Mouse (Mus musculus) lung, embryonic 15.5 days (tissue): ENCODE data around the gene Spata31d1b. TPM values are rescaled to one million over a fixed set of nuclear protein-coding genes. Genes with fewer than 3 reads are reported as not detected.

ENCODE experiments used
- ATAC-seq: fragments of 200-750 bp; cut with Nextera tagmentation; 2 replicates; pipeline ENCODE4 v1.8.0; 2017; ENCODE audit warnings: moderate number of reproducible peaks, borderline replicate concordance; ENCODE audit not compliant: low FRiP score, low TSS enrichment; ENCODE audit errors: extremely low read depth
- H3K27ac ChIP-seq: fragments of 300-500 bp; sonication (generic); 2 replicates; pipeline ENCODE4 v1.5.1; 2015; ENCODE audit warnings: moderate library complexity, mild to moderate bottlenecking, inconsistent platforms
- H3K27me3 ChIP-seq: fragments of 300-500 bp; sonication (generic); 2 replicates; pipeline ENCODE4 v1.6.1; 2015; ENCODE audit warnings: inconsistent platforms
- H3K36me3 ChIP-seq: fragments of 300-500 bp; sonication (generic); 2 replicates; pipeline ENCODE4 v1.6.1; 2015; ENCODE audit warnings: inconsistent platforms
- H3K4me1 ChIP-seq: fragments of 300-500 bp; sonication (generic); 2 replicates; pipeline ENCODE4 v1.6.1; 2015; ENCODE audit warnings: inconsistent platforms
- H3K4me2 ChIP-seq: fragments of 300-500 bp; sonication (generic); 2 replicates; pipeline ENCODE4 v1.6.1; 2015; ENCODE audit warnings: inconsistent platforms, mild to moderate bottlenecking, moderate library complexity
- H3K4me3 ChIP-seq: fragments of 300-500 bp; sonication (generic); 2 replicates; pipeline ENCODE4 v1.5.1; 2015; ENCODE audit warnings: mild to moderate bottlenecking, inconsistent platforms
- H3K9ac ChIP-seq: fragments of 300-500 bp; sonication (generic); 2 replicates; pipeline ENCODE4 v1.6.1; 2015; ENCODE audit warnings: inconsistent platforms
- H3K9me3 ChIP-seq: fragments of 300-500 bp; sonication (generic); 2 replicates; pipeline ENCODE4 v1.6.1; 2016; ENCODE audit warnings: inconsistent platforms
- WGBS: fragments of 180-500 bp; shearing (Covaris S2); methylation state at CpG from one replicate; pipeline ENCODE4 v1.1.7; 2015; 5-methylcytosine and 5-hydroxymethylcytosine counted together
- polyA plus RNA-seq: library from polyadenylated mRNA; unstranded; fragments of >200 nt; fragmentation: Nextera tagmentation; extraction: Ambion mirVana; gene quantifications from 2 replicates; pipeline ENCODE4 v1.2.1, GENCODE M21; 2015

Gene Spata31d1b
- polyA plus RNA-seq, 1 experiment from 2014 or later: not detected

DNA sequence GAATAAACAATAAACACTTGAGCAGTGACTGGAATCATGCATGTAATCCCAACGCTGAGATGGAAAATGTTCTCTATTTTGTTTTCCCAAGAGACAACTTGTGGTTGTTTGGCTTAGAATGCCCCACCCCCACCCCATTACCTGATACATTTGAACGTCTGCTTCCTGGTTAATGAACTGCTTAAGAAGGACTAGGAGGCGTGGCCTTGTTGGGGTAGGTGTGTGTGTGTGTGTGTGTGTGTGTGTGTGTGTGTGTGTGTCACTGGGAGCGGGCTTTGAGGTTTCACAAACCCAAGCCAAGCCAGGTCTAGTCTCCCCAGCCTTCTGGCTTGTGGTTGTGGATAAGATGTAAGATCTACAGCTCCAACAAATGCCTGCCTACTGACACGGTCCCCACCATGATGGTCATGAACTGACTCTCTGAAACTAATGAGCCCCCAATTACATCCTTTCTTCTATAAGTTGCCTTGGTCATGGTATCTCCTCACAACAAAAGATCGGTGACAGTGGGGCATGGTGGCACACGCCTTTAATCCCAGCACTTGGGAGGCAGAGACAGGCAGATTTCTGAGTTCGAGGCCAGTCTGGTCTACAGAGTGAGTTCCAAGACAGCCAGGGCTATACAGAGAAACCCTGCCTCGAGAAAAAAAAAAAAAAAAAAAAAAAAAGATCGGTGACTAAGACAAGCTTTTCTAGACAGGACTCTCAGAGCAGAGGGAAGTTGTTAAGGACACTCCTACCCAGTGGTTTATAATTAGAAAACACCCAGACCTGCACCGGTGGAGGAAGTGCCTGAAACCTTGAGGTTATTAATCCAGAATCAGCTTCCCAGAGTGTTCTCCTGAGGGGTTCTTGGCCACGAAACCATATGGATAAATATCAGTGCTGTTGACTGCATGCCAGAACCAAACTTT lies 35.5 kb upstream of the Spata31d1b start:
- ATAC-seq: no peak
- Histone ChIP-seq H3K4me3 (no peak overlapping the region), H3K4me1 (peaks cover 8% of the 10 kb centered on the region), H3K36me3 (no peaks in the 10 kb centered on the region), H3K9ac (no peak overlapping the region), H3K27ac (no peak overlapping the region), H3K4me2 (no peak overlapping the region), H3K9me3 (no peaks in the 10 kb centered on the region), H3K27me3 (no peaks in the 10 kb centered on the region)
- 65% methylated on average over 12 of the region's 12 CpGs for WGBS

DNA sequence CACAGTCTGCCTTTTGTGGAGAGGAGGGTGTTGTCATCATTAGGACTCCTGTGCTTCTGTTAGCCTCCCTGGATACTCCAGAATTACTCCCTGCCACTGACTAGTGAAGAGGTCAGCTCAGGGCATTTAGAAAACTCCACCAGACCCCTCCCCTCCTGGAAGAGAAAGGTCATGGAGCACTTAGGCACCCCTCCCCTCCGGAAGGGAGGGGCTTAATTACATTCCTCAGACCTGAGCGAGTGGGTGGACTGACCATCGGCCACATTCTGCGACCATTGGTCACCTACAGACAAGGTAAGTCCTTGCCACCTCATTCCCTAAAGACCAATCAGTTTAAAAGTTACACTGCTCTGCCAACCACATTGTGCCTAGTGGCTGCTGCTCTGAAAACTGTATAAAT lies 32.8 kb upstream of the Spata31d1b start:
- H3K27me3 ChIP-seq: no peaks in the 10 kb centered on the region
- 36% methylated on average over 4 of the region's 4 CpGs for WGBS
- no peak overlapping the region for H3K9ac ChIP-seq
- no peaks in the 10 kb centered on the region for H3K36me3 ChIP-seq
- H3K4me3 ChIP-seq: no peak overlapping the region
- H3K27ac ChIP-seq: no peak overlapping the region
- no peak for ATAC-seq
- H3K4me1 ChIP-seq: peaks cover 5% of the 10 kb centered on the region
- H3K4me2 ChIP-seq: no peak overlapping the region
- H3K9me3 ChIP-seq: no peaks in the 10 kb centered on the region

DNA sequence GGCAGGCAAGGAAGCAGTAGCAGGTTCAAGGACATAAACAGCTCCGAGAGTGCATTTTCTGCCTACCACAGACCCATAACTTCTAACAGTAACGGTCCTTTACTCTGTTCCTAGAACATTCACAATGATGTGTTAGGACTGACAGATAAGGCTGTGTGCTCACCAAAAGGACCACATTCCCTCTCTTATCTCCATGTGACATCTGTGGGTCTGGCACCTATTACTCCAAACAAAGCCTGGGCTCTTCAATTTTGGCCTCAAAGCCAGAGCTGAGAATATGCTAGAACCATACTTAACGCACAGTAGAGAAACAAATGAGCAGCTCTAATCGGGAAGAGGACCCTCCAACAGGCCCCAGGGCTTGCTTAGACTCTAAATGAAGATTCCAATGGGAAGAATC lies 32.2 kb upstream of the Spata31d1b start:
- no peak overlapping the region for H3K27ac ChIP-seq
- H3K36me3 ChIP-seq: no peaks in the 10 kb centered on the region
- WGBS: 53% methylated on average over 4 of the region's 4 CpGs
- H3K4me2 ChIP-seq: no peak overlapping the region
- no peaks in the 10 kb centered on the region for H3K4me1 ChIP-seq
- H3K9me3 ChIP-seq: no peaks in the 10 kb centered on the region
- H3K9ac ChIP-seq: no peak overlapping the region
- no peaks in the 10 kb centered on the region for H3K27me3 ChIP-seq
- no peak for ATAC-seq
- H3K4me3 ChIP-seq: no peak overlapping the region

DNA sequence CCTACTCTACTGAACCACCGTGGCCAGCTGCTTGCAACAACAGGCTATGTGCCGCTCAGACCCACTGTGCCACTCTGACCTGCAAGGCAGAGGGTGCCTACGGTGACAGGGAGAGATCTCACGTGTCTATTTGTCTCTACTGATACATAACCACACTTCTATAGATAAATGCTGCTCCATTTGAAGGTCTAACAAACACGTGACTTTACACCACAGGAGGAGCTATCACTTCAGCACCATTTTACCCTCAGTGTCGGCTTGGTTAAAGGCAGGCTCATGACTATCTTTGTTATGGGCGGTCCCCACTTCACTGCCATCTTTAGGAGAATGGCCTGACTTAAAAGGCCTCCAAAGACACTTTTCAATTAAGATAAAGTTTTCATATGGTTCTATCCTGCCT lies 29.5 kb upstream of the Spata31d1b start:
- no peak overlapping the region for H3K27ac ChIP-seq
- no peaks in the 10 kb centered on the region for H3K36me3 ChIP-seq
- 21% methylated on average over 7 of the region's 7 CpGs for WGBS
- no peak overlapping the region for H3K4me3 ChIP-seq
- no peak overlapping the region for H3K9ac ChIP-seq
- H3K27me3 ChIP-seq: no peaks in the 10 kb centered on the region
- H3K4me2 ChIP-seq: no peak overlapping the region
- H3K4me1 ChIP-seq: no peaks in the 10 kb centered on the region
- H3K9me3 ChIP-seq: no peaks in the 10 kb centered on the region
- no peak for ATAC-seq

DNA sequence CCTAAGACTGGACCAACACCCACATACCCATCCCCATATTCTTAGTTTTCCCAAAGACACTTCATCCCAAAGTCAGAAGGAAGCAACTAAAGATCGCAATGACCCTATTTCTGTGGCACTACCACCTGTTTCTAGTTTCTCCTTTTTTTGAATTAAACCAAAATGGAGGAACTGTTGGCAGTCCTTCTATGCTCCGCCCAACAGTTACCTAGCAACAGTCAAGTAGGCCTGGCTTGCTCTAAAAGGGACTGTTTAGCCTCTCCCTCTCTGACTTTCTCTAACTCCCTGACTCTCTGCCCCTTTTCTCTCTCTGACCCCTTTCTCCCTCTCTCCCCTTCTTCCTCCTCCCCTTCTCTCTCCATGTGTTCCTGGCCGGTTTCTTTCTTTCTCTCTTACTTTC lies 26.8 kb upstream of the Spata31d1b start:
- H3K4me1 ChIP-seq: no peaks in the 10 kb centered on the region
- H3K4me3 ChIP-seq: no peak overlapping the region
- no peaks in the 10 kb centered on the region for H3K27me3 ChIP-seq
- H3K36me3 ChIP-seq: no peaks in the 10 kb centered on the region
- ATAC-seq: no peak
- no peak overlapping the region for H3K27ac ChIP-seq
- no peaks in the 10 kb centered on the region for H3K9me3 ChIP-seq
- H3K9ac ChIP-seq: no peak overlapping the region
- no peak overlapping the region for H3K4me2 ChIP-seq
- WGBS: 81% methylated on average over 3 of the region's 3 CpGs

DNA sequence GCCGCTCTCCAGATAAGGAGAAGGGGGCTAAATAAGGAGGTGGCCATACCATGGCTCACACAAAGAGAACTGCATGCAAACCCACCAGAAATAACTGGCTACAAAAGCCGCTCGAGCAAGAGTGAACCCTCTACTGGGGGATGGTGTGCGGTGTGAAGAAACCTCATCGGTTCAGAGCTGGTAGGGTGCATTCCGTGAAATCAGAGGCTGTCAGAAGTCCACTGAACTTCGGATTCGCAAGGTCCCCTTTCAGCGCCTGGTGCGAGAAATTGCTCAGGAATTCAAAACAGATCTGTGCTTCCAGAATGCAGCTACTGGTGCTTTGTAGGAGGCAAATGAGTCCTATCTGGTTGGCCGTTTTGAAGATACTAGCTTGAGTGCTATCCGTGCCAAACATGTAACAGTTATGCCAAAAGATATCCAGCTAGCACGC lies 23.7 kb upstream of the Spata31d1b start:
- Histone ChIP-seq H3K27me3 (no peaks in the 10 kb centered on the region), H3K9me3 (no peaks in the 10 kb centered on the region), H3K4me2 (no peak overlapping the region), H3K4me3 (no peak overlapping the region), H3K9ac (no peak overlapping the region), H3K4me1 (no peaks in the 10 kb centered on the region), H3K36me3 (no peaks in the 10 kb centered on the region), H3K27ac (no peak overlapping the region)
- 57% methylated on average over 13 of the region's 13 CpGs for WGBS
- no peak for ATAC-seq

DNA sequence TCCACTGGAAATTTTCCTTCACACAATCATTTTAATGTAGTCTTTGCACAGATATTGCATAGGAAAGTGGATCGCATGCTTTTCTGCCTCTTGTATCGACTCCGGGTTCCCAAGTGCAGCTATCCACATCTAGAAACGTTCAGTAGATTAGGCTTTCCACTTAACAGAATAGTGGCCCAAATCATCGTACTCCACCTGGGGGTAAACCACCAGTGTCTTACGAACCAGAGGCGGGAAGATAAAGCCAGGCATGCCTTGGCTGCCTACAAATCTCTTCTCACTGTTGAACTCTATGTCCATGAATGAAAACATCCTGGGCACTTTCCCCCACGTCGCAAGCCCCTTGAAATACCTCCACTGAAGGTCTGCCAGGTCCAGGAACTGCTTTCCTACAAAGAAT lies 22.8 kb upstream of the Spata31d1b start:
- H3K4me3 ChIP-seq: no peak overlapping the region
- H3K9ac ChIP-seq: no peak overlapping the region
- H3K4me2 ChIP-seq: no peak overlapping the region
- H3K4me1 ChIP-seq: no peaks in the 10 kb centered on the region
- WGBS: 81% methylated on average over 9 of the region's 9 CpGs
- no peak overlapping the region for H3K27ac ChIP-seq
- no peaks in the 10 kb centered on the region for H3K27me3 ChIP-seq
- no peaks in the 10 kb centered on the region for H3K9me3 ChIP-seq
- no peak for ATAC-seq
- no peaks in the 10 kb centered on the region for H3K36me3 ChIP-seq

DNA sequence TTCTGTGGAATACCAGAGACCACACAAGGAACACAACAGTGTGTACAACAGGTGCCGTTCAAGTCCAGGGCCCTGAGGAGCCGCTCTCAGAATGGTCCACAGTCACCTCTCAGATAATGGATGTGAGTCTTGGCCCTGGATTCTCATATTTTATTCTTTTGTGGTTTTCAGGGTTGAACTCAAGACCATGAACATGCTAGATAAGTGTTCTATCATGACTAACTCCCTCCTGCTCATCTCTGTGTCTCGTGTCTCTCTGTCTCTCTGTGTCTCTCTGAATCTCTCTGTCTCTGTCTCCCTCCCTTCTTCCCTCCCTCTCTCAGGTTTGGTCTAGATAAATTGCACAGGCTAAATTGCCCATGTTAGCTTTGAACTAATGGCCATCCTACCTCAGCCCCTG lies 22.2 kb upstream of the Spata31d1b start:
- WGBS: 83% methylated on average over 3 of the region's 3 CpGs

DNA sequence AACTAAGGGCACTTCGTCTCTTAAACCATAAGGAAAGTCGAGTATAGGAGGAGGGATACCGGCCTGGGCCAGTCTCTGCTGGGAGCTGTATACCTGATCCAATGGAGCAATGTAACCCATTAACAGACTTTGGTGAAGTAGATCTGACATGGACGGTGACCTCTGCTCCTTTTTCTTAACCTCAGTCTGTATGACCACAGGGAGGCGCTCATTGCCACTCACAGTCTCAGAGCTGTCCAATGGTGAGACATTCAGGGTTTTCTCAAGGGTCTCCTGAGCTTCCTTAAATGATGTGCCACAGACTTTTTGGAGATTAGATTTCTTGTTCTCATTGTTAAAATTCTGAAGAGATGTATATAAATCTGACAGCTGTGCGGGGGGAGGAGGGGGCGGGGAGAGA lies 21.5 kb upstream of the Spata31d1b start:
- H3K27me3 ChIP-seq: no peaks in the 10 kb centered on the region
- no peak overlapping the region for H3K4me2 ChIP-seq
- H3K27ac ChIP-seq: no peak overlapping the region
- no peak for ATAC-seq
- no peaks in the 10 kb centered on the region for H3K4me1 ChIP-seq
- H3K9ac ChIP-seq: no peak overlapping the region
- H3K4me3 ChIP-seq: no peak overlapping the region
- 78% methylated on average over 7 of the region's 7 CpGs for WGBS
- no peaks in the 10 kb centered on the region for H3K36me3 ChIP-seq
- H3K9me3 ChIP-seq: no peaks in the 10 kb centered on the region

More for the DNA sequence above, 22.2 kb upstream of the Spata31d1b start:
- Histone ChIP-seq H3K4me2 (no peak overlapping the region), H3K9ac (no peak overlapping the region), H3K36me3 (no peaks in the 10 kb centered on the region), H3K4me1 (no peaks in the 10 kb centered on the region), H3K4me3 (no peak overlapping the region), H3K27me3 (no peaks in the 10 kb centered on the region), H3K9me3 (no peaks in the 10 kb centered on the region), H3K27ac (no peak overlapping the region)
- ATAC-seq: no peak

DNA sequence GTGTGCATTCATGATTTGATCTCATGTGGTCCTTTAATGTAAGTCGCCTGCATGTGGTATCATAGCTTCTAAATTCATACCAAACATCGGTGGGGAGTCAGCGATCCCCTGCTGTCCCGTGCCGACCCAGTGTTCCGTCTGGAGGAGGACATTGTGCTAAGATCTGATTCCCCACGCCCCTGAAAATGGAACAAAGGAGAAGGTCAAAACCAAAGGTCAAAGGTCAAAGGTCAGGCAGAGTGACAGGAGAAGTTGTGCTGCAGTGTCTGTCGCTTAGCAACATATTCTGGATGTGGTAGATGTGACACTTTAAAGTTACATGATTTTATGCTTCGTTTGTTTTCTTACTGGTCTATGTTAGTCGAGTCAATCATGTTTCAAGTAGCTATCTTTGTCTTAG lies 20.6 kb upstream of the Spata31d1b start:
- H3K4me2 ChIP-seq: no peak overlapping the region
- no peak overlapping the region for H3K9ac ChIP-seq
- H3K4me1 ChIP-seq: no peaks in the 10 kb centered on the region
- WGBS: 74% methylated on average over 10 of the region's 10 CpGs
- no peak overlapping the region for H3K27ac ChIP-seq
- no peaks in the 10 kb centered on the region for H3K27me3 ChIP-seq
- ATAC-seq: no peak
- no peak overlapping the region for H3K4me3 ChIP-seq
- no peaks in the 10 kb centered on the region for H3K36me3 ChIP-seq
- H3K9me3 ChIP-seq: no peaks in the 10 kb centered on the region

DNA sequence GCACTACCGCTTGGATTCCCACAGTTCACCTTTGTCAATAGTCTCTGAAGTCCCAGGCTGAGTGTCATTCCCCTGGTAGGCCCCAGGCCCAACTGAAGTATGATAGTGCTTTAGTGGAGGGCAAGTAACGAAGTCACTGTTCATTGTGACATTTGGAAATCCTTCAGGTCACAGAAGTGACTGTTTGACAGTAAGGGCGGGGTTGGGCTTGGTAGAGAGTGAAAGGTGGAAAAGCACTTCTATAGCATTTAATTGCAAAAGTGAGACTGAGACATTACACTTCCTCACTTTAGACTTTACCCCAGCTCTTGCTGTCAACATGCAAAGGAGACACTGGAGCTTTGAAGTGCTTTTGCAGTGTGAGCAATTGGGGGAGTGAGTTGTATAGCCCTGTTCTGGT lies 18.1 kb upstream of the Spata31d1b start, which contains the start of gene 4921517D22Rik:
TSS of gene 4921517D22Rik (minus strand) at position 101 of the 400 bp plus-strand sequence.
- H3K27ac ChIP-seq: no peak within 1 kb of the TSS
- no peak within 1 kb of the TSS for H3K4me3 ChIP-seq
- no peak within 1 kb of the TSS for H3K9ac ChIP-seq
- no peaks in the 10 kb centered on the region for H3K36me3 ChIP-seq
- H3K9me3 ChIP-seq: no peaks in the 10 kb centered on the region
- ATAC-seq: no peak
- no peaks in the 10 kb centered on the region for H3K27me3 ChIP-seq
- no peaks in the 10 kb centered on the region for H3K4me1 ChIP-seq
- no peak within 1 kb of the TSS for H3K4me2 ChIP-seq
- 78% methylated on average over 3 of the region's 3 CpGs for WGBS

DNA sequence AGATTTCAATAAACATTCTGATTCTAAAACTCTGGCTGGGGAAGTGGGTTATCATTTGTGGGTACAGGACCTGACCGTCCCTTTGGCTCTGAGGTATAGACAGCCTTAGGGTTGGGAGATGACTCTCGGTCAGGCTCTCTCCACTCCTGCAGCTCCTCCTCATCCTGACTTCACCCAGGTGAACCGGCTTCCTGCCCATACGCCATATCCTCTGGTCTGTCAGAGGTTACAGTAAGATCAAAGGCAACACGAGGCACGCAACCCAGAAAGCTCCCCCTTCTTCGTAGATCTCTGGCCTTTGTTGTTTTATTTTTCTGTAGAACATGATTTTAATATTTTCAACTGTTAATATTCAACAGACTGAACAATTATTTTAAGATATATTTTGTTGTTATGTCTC lies 16.3 kb upstream of the Spata31d1b start:
- no peak overlapping the region for H3K4me2 ChIP-seq
- no peaks in the 10 kb centered on the region for H3K4me1 ChIP-seq
- WGBS: 65% methylated on average over 7 of the region's 7 CpGs
- H3K9ac ChIP-seq: no peak overlapping the region
- no peaks in the 10 kb centered on the region for H3K27me3 ChIP-seq
- no peaks in the 10 kb centered on the region for H3K9me3 ChIP-seq
- ATAC-seq: no peak
- no peak overlapping the region for H3K27ac ChIP-seq
- no peak overlapping the region for H3K4me3 ChIP-seq
- H3K36me3 ChIP-seq: no peaks in the 10 kb centered on the region
